Mouse (Mus musculus) megakaryocyte, embryonic 14.5 days (primary cell): ENCODE measurements around the gene Igsf10.

Experiments
- FLI1 ChIP-seq: IDR thresholded peaks from 2 replicates; pipeline ENCODE4 v1.6.1; 2012; ENCODE audit warnings: low read length, inconsistent platforms, mixed read lengths
- GATA1 ChIP-seq: IDR thresholded peaks from 3 replicates; pipeline ENCODE4 v1.6.1; 2012; ENCODE audit warnings: mixed read lengths, low read length, inconsistent platforms, borderline replicate concordance

- TF ChIP-seq GATA1: no peak
- TF ChIP-seq FLI1: no peak
These were observed 73.4 kb downstream of the Igsf10 start for GRCm38 (mm10) chr3:59270811-59271210.
